Mouse (Mus musculus) ES-Bruce4 (cell line): ENCODE results near the gene Lcn12. TPM values are rescaled to one million over a fixed set of nuclear protein-coding genes. Genes with fewer than 3 reads are reported as not detected.

Source experiments
- H3K27ac ChIP-seq: 2 replicates; pipeline ENCODE4 v1.5.1; 2012; ENCODE audit warnings: low read length, inconsistent platforms; ENCODE audit not compliant: insufficient read depth
- H3K27me3 ChIP-seq: 2 replicates; pipeline ENCODE4 v1.6.1; 2012; ENCODE audit warnings: mild to moderate bottlenecking, low read length, inconsistent platforms; ENCODE audit not compliant: control insufficient read depth, poor library complexity, insufficient read depth, severe bottlenecking
- H3K36me3 ChIP-seq: 2 replicates; pipeline ENCODE4 v1.6.1; 2012; ENCODE audit warnings: inconsistent platforms, mild to moderate bottlenecking, low read length, moderate library complexity; ENCODE audit not compliant: control insufficient read depth, poor library complexity, insufficient read depth, severe bottlenecking
- H3K4me1 ChIP-seq: one replicate; pipeline ENCODE4 v1.8.1; 2011; ENCODE audit warnings: low read length; ENCODE audit not compliant: control insufficient read depth, insufficient read depth
- H3K4me3 ChIP-seq: 2 replicates; pipeline ENCODE4 v1.5.1; 2011; ENCODE audit warnings: low read depth, mild to moderate bottlenecking, low read length
- H3K9ac ChIP-seq: 2 replicates; pipeline ENCODE4 v1.6.1; 2012; ENCODE audit warnings: low read depth, mild to moderate bottlenecking, inconsistent platforms; ENCODE audit not compliant: poor library complexity, severe bottlenecking
- H3K9me3 ChIP-seq: replicated peaks from 2 replicates; pipeline ENCODE4 v1.6.1; 2012; ENCODE audit warnings: mild to moderate bottlenecking, low read length, inconsistent platforms; ENCODE audit not compliant: control insufficient read depth, poor library complexity, insufficient read depth, severe bottlenecking
- CTCF ChIP-seq: IDR thresholded peaks from one replicate; pipeline ENCODE4 v1.8.1; 2011; ENCODE audit warnings: low read depth, low read length
- EP300 ChIP-seq: IDR thresholded peaks from 2 replicates; pipeline ENCODE4 v1.6.1; 2011; ENCODE audit warnings: low read depth, low read length; ENCODE audit not compliant: insufficient read depth
- POLR2A ChIP-seq: IDR thresholded peaks from one replicate; pipeline ENCODE4 v1.8.1; 2011; ENCODE audit warnings: low read length; ENCODE audit not compliant: insufficient read depth
- polyA plus RNA-seq: library from polyadenylated mRNA; stranded (reverse); fragments of >200 nt; gene quantifications from 2 replicates; pipeline ENCODE4 v1.2.4, GENCODE M21; 2011; ENCODE audit warnings: low read depth; ENCODE audit not compliant: missing spikeins, insufficient read depth, insufficient read length

The Lcn12 gene
- not detected in 2 replicates for polyA plus RNA-seq

DNA sequence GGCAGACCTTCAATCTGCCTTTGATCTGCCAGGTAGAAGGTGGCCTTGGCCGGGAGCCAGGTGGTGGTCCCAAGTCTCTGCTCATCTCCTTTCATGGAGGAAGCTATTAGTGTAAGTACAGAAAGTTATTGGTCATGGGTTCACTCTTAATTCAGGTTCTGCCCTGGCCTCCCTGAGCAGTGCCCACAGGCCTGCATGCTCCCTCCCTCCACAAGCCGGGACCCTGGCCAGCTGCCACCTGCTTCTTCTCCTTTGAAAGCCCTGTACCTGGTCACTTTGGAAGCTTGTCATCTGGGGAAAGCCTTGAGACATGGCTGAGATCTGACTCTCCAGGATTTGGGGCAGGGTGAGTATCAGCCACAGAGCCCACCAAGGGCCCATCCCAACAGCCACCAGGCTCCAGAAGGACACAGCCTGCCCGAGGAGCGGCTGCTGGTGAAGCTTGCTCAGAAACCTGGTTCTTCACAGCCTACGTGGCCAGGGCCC, at the start of gene Lcn12:
Gene Lcn12, minus strand, starts transcription at position 436 of the 486 bp plus-strand sequence.
- Histone ChIP-seq H3K36me3 (no peaks in the 10 kb centered on the region), H3K9me3 (no peaks in the 10 kb centered on the region), H3K4me1 (no peaks in the 10 kb centered on the region), H3K27me3 (no peaks in the 10 kb centered on the region), H3K4me3 (no peak within 1 kb of the TSS), H3K27ac (no peak within 1 kb of the TSS), H3K9ac (no peak within 1 kb of the TSS)
- no peak for TF ChIP-seq EP300
- no peak for TF ChIP-seq POLR2A
- no peak for TF ChIP-seq CTCF

GRCm38 (mm10) chr2:25541644-25542367, 48.1 kb upstream of the Lcn12 start:
- Histone ChIP-seq H3K9me3 (no peaks in the 10 kb centered on the region), H3K36me3 (no peaks in the 10 kb centered on the region; the same call in 1 of the 2 replicates), H3K4me3 (no peak overlapping the region), H3K4me1 (peaks cover 2% of the 10 kb centered on the region), H3K27ac (no peak overlapping the region), H3K9ac (no peak overlapping the region), H3K27me3 (no peaks in the 10 kb centered on the region)
- TF ChIP-seq POLR2A (no peak), EP300 (no peak), CTCF (no peak)

DNA sequence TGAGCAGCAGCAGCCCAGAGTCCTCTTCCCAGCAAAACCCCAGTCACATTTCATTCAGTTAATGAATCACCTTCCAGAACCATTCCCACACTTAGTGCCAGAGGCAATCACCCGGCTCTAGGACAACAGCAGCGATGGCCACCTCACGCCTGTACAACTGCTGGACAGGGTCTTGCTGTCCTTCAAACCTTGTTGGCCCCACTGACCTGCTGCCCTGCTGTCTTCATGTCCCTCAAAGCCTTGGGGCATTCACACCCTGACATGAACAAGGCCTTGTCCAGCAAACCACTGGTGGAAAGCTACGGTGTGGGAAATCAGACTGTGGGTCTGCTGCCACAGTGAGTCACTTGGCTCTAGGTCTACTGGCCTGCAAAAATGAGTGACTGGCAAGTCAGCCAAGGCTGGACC, 46.8 kb upstream of the Lcn12 start:
- Histone ChIP-seq H3K27me3 (no peaks in the 10 kb centered on the region), H3K9me3 (no peaks in the 10 kb centered on the region), H3K4me1 (peaks cover 2% of the 10 kb centered on the region), H3K4me3 (no peak overlapping the region), H3K9ac (no peak overlapping the region), H3K36me3 (no peaks in the 10 kb centered on the region; the same call in 1 of the 2 replicates), H3K27ac (no peak overlapping the region)
- TF ChIP-seq EP300 (no peak), CTCF (no peak), POLR2A (no peak)

- Histone ChIP-seq H3K4me3 (no peak overlapping the region), H3K9me3 (no peaks in the 10 kb centered on the region), H3K4me1 (no peaks in the 10 kb centered on the region), H3K9ac (no peak overlapping the region), H3K36me3 (no peaks in the 10 kb centered on the region; the same call in 1 of the 2 replicates), H3K27ac (no peak overlapping the region), H3K27me3 (no peaks in the 10 kb centered on the region)
- no peak for TF ChIP-seq POLR2A
- TF ChIP-seq CTCF = no peak
- TF ChIP-seq EP300 = no peak
Observed at GRCm38 (mm10) chr2:25536531-25536930, 42.8 kb upstream of the Lcn12 start.

DNA sequence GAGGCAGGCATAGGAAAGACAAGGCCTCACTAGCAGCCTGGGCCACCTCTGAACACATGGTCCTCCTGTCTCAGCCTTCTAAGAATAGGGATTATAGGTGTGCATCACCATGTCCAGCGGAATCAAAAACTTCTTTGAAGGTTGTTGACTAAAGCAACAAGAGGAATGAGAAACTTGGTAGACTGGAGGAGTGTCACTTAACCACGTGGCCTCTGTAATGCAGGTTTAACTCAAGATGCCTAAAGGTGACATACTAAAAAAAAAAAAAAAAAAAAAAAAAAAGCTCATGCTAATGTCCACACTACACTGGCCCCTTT, 41.1 kb upstream of the Lcn12 start:
- Histone ChIP-seq H3K9me3 (no peaks in the 10 kb centered on the region), H3K27ac (no peak overlapping the region), H3K9ac (no peak overlapping the region), H3K36me3 (no peaks in the 10 kb centered on the region; the same call in 1 of the 2 replicates), H3K27me3 (no peaks in the 10 kb centered on the region), H3K4me3 (no peak overlapping the region), H3K4me1 (no peaks in the 10 kb centered on the region)
- TF ChIP-seq EP300 = no peak
- TF ChIP-seq CTCF = no peak
- TF ChIP-seq POLR2A = no peak

DNA sequence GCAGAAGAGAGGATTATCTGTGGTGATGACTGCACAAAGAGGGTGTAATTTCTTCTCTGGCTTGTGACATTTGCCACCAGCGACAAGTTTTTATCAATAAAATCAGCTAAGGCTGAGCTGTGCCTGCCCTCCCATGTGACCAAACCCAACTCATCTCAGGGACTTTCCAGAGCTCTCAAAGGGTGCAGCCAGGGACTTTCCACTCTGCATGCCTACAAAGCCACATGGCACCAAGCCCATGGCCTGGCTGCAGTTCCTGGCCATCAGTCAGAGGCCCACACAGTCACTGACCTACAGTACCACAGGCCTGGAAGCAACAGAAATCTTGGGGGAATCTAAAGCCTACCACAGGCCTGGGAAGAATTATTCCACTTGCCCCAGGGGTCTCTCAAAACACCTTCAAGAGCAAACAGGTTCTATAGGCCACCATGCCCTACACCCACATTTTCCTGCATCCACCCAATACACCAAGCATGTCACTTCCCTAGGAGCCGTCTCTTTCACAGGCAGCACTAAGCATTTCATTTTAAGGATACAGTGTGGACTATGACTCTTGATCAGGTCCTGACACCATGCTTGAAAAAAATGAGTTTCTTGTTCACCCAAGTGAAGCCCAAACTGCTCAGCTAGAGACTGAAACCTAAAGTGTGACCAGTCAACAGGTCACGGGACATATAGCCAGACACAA, 40.6 kb upstream of the Lcn12 start:
- Histone ChIP-seq H3K27ac (no peak overlapping the region), H3K4me1 (no peaks in the 10 kb centered on the region), H3K36me3 (no peaks in the 10 kb centered on the region; the same call in none of the 2 replicates), H3K27me3 (no peaks in the 10 kb centered on the region), H3K9me3 (no peaks in the 10 kb centered on the region), H3K9ac (no peak overlapping the region), H3K4me3 (no peak overlapping the region)
- no peak for TF ChIP-seq CTCF
- TF ChIP-seq POLR2A = no peak
